Mouse (Mus musculus) E14TG2a.4 (cell line): ENCODE data around the gene Scgb2a2.

ENCODE experiments used
- CTCF ChIP-seq: conservative IDR thresholded peaks from 2 replicates; pipeline ENCODE4 v1.5.1; 2014; ENCODE audit warnings: low read length
- POU5F1 ChIP-seq: IDR thresholded peaks from 2 replicates; pipeline ENCODE4 v1.6.1; 2014; ENCODE audit warnings: low read length, borderline replicate concordance

DNA sequence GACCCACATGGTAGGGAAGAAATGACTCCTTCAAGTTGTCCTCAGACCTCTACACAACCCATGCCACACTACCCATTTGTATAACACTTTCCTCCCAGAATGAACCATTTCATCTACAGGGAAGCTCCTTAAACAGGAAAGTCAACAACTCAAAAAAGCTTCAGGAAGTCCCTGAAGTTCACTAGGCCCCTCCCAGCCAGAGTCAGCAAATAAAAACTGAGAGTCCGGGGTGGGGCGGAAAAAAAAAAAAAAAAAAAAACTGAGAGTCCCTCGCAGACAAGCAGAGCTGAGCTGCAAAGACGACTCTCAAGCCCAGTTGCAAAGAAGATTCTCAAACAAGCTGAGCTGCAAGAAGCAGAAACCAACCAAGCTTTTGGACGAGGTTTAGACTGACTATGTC, 48.7 kb downstream of the Scgb2a2 start:
- TF ChIP-seq CTCF (no peak), POU5F1 (no peak)
